Comparison of ENCODE assay signal across 23 mouse cellular contexts in the genomic region with DNA sequence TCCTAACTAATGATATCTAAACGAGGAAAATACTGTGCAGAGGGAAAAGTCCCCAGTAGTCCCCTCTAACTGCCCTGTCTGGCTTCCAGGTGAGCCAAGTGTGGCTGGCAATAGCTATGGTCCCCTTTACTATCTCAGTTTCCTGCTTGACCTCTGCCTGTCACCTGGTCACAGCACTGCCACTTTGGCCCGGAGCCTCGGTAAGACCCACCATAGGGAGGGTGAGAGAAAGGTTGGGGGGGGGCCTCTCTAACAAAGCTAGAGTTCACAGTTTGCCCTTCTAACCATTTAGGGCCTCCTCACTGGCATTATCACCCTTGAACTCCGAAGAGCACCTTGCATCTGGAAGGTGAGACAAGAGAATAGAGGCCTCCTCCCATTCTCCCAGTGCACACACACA. TPM values are rescaled to one million over a fixed set of nuclear protein-coding genes. Genes with fewer than 3 reads are reported as not detected.
A peak's percentile ranks its signal among the peaks of the same experiment; 100 is the strongest.
DNase-seq lines count a peak whose midpoint lies in the region; ATAC-seq and TF ChIP-seq lines count a peak whose summit lies in the region.
"Had no signal": no experiment of that assay in that cellular context is flagged by ENCODE, and none has a peak within 500 bp of the region (broad histone marks: within the 10 kb centered on the region; RNA-seq: fewer than 3 reads in every experiment).

No protein-coding gene starts in this region.

- no peaks in the 10 kb centered on the region for H3K36me3 ChIP-seq in midbrain, embryonic 11.5 days (ENCODE audit: control insufficient read depth, insufficient read depth, low read length)
- peaks cover 4% of the 10 kb centered on the region; the same call in 1 of the 2 replicates for H3K36me3 ChIP-seq in midbrain, embryonic 10.5 days
- H3K36me3 ChIP-seq in embryonic facial prominence, embryonic 10.5 days (replicated peaks), result peaks cover 5% of the 10 kb centered on the region; the same call in 1 of the 2 replicates
- H3K36me3 ChIP-seq in small intestine, adult 2 months (ENCODE audit: control insufficient read depth, insufficient read depth, low read length), result no peaks in the 10 kb centered on the region
- H3K36me3 ChIP-seq: embryonic facial prominence, embryonic 15.5 days; hindbrain, embryonic 15.5 days; limb, embryonic 12.5 days; midbrain, embryonic 12.5 days; neural tube, embryonic 15.5 days had no signal

- H3K9me3 ChIP-seq in midbrain, embryonic 11.5 days (ENCODE audit: control insufficient read depth, low read length), result no peaks in the 10 kb centered on the region
- no peaks in the 10 kb centered on the region for H3K9me3 ChIP-seq in midbrain, embryonic 10.5 days (replicated peaks)
- H3K9me3 ChIP-seq in embryonic facial prominence, embryonic 10.5 days, result no peaks in the 10 kb centered on the region
- H3K9me3 ChIP-seq: embryonic facial prominence, embryonic 15.5 days; hindbrain, embryonic 15.5 days; limb, embryonic 12.5 days; midbrain, embryonic 12.5 days; neural tube, embryonic 15.5 days had no signal

- DNase-seq in cerebellum, adult 9-11 months, result peak; percentile 55
- no peak for DNase-seq in cerebellum, postnatal 14 days
- peak; percentile 69 for DNase-seq in midbrain, embryonic 11.5 days (ENCODE audit: low spot score, missing footprints)
- DNase-seq in midbrain, embryonic 10.5 days (ENCODE audit: low spot score), result no peak
- DNase-seq in embryonic facial prominence, embryonic 10.5 days (ENCODE audit: low spot score), result no peak
- DNase-seq in kidney, postnatal 4 days, result no peak
- DNase-seq: adrenal gland, postnatal 10 days; gastrocnemius, postnatal 14 days; heart, postnatal 36 days; lung, postnatal 10 days; right cerebral cortex, adult 18-20 months had no signal

- no peaks in the 10 kb centered on the region for H3K27me3 ChIP-seq in midbrain, embryonic 11.5 days (ENCODE audit: control insufficient read depth, insufficient read depth, low read length)
- H3K27me3 ChIP-seq in midbrain, embryonic 10.5 days (ENCODE audit: low read depth, poor library complexity, severe bottlenecking), result no peaks in the 10 kb centered on the region
- no peaks in the 10 kb centered on the region for H3K27me3 ChIP-seq in embryonic facial prominence, embryonic 10.5 days (replicated peaks; ENCODE audit: low read depth, poor library complexity, severe bottlenecking)
- no peaks in the 10 kb centered on the region for H3K27me3 ChIP-seq in small intestine, adult 2 months (ENCODE audit: control insufficient read depth, insufficient read depth, low read length)
- H3K27me3 ChIP-seq: embryonic facial prominence, embryonic 15.5 days; hindbrain, embryonic 15.5 days; limb, embryonic 12.5 days; midbrain, embryonic 12.5 days; neural tube, embryonic 15.5 days had no signal

- no peak overlapping the region for H3K4me3 ChIP-seq in midbrain, embryonic 11.5 days (ENCODE audit: low read depth, low read length)
- H3K4me3 ChIP-seq in midbrain, embryonic 10.5 days, result no peak overlapping the region
- 0 out of 2 replicates have a peak overlapping the region, but pooled peaks have one; percentile 1 for H3K4me3 ChIP-seq in embryonic facial prominence, embryonic 10.5 days
- H3K4me3 ChIP-seq in small intestine, adult 2 months (ENCODE audit: low read depth, low read length), result peak overlapping the region; percentile 44
- H3K4me3 ChIP-seq: embryonic facial prominence, embryonic 15.5 days; hindbrain, embryonic 15.5 days; limb, embryonic 12.5 days; neural tube, embryonic 15.5 days had no signal

- H3K4me1 ChIP-seq in midbrain, embryonic 11.5 days (ENCODE audit: control insufficient read depth, insufficient read depth, low read length), result peaks cover 40% of the 10 kb centered on the region
- peaks cover 80% of the 10 kb centered on the region for H3K4me1 ChIP-seq in midbrain, embryonic 10.5 days
- H3K4me1 ChIP-seq in embryonic facial prominence, embryonic 10.5 days, result peaks cover 74% of the 10 kb centered on the region
- peaks cover 17% of the 10 kb centered on the region for H3K4me1 ChIP-seq in small intestine, adult 2 months (ENCODE audit: control insufficient read depth, insufficient read depth, insufficient read length, low read length)

- no peak overlapping the region for H3K27ac ChIP-seq in midbrain, embryonic 11.5 days (ENCODE audit: low read depth, low read length)
- no peak overlapping the region for H3K27ac ChIP-seq in midbrain, embryonic 10.5 days (replicated peaks)
- H3K27ac ChIP-seq in embryonic facial prominence, embryonic 10.5 days (replicated peaks), result 0 out of 2 replicates have a peak overlapping the region, but pooled peaks have one; percentile 35
- peak overlapping the region; percentile 93 for H3K27ac ChIP-seq in small intestine, adult 2 months (ENCODE audit: insufficient read depth, low read depth, low read length)
- H3K27ac ChIP-seq: embryonic facial prominence, embryonic 15.5 days; hindbrain, embryonic 15.5 days; limb, embryonic 12.5 days had no signal

- no peak for ATAC-seq in midbrain, embryonic 11.5 days (ENCODE audit: low FRiP score)
- ATAC-seq: forebrain, embryonic 16.5 days had no signal

- no peak overlapping the region for H3K4me2 ChIP-seq in midbrain, embryonic 11.5 days
- H3K4me2 ChIP-seq: embryonic facial prominence, embryonic 15.5 days; hindbrain, embryonic 15.5 days; limb, embryonic 12.5 days; neural tube, embryonic 15.5 days had no signal

- 77% methylated on average over 4 of the region's 4 CpGs for WGBS in midbrain, embryonic 11.5 days
- WGBS in midbrain, embryonic 10.5 days, result 86% methylated on average over 4 of the region's 4 CpGs
- 79% methylated on average over 4 of the region's 4 CpGs for WGBS in embryonic facial prominence, embryonic 10.5 days
- WGBS in small intestine, adult 2 months, result 30% methylated on average over 4 of the region's 4 CpGs

- TF ChIP-seq POLR2A in small intestine, adult 2 months (IDR thresholded peaks at IDR 0.05; ENCODE audit: low read depth, low read length), result no peak

- H3K9ac ChIP-seq in midbrain, embryonic 11.5 days (ENCODE audit: low read length), result no peak overlapping the region
- H3K9ac ChIP-seq: embryonic facial prominence, embryonic 15.5 days; hindbrain, embryonic 15.5 days had no signal

- no peak for TF ChIP-seq CTCF in small intestine, adult 2 months (IDR thresholded peaks at IDR 0.05; ENCODE audit: extremely low read depth, insufficient read length, insufficient replicate concordance, low read depth, low read length)

RNA-seq across cellular contexts. Expression of a gene that starts 2.2 kb away (rescaled TPM):
- polyA plus RNA-seq in midbrain, embryonic 11.5 days (2014; fragmentation: Nextera tagmentation; extraction: Ambion mirVana), result 1.0 and 1.5 TPM in 2 replicates
- polyA plus RNA-seq in midbrain, embryonic 10.5 days (2016; fragmentation: Nextera tagmentation; extraction: Ambion mirVana), result 0.67 and 1.2 TPM in 2 replicates
- polyA plus RNA-seq in embryonic facial prominence, embryonic 10.5 days (2016; fragmentation: Nextera tagmentation; extraction: Ambion mirVana), result 0.65 and 0.72 TPM in 2 replicates
- 53.4 and 91.5 TPM in 2 replicates for polyA plus RNA-seq in small intestine, adult 2 months (2012; rRNA removed)

RNA-seq across cellular contexts. Expression of a gene that starts 2.9 kb away (rescaled TPM):
- polyA plus RNA-seq in midbrain, embryonic 11.5 days (2014; fragmentation: Nextera tagmentation; extraction: Ambion mirVana), result 91.9 and 110 TPM in 2 replicates
- polyA plus RNA-seq in midbrain, embryonic 10.5 days (2016; fragmentation: Nextera tagmentation; extraction: Ambion mirVana), result 89.4 and 96.6 TPM in 2 replicates
- 57.5 and 63.2 TPM in 2 replicates for polyA plus RNA-seq in embryonic facial prominence, embryonic 10.5 days (2016; fragmentation: Nextera tagmentation; extraction: Ambion mirVana)
- 37.9 and 72.7 TPM in 2 replicates for polyA plus RNA-seq in small intestine, adult 2 months (2012; rRNA removed)

RNA-seq across cellular contexts. Expression of a gene that starts 24.6 kb away (rescaled TPM):
- polyA plus RNA-seq in midbrain, embryonic 11.5 days (2014; fragmentation: Nextera tagmentation; extraction: Ambion mirVana), result not detected in 2 replicates
- not detected in 2 replicates for polyA plus RNA-seq in midbrain, embryonic 10.5 days (2016; fragmentation: Nextera tagmentation; extraction: Ambion mirVana)
- not detected in 2 replicates for polyA plus RNA-seq in embryonic facial prominence, embryonic 10.5 days (2016; fragmentation: Nextera tagmentation; extraction: Ambion mirVana)
- polyA plus RNA-seq in small intestine, adult 2 months (2012; rRNA removed), result not detected in 2 replicates
- polyA plus RNA-seq: forebrain, embryonic 16.5 days; heart, embryonic 14.5 days; intestine, embryonic 14.5 days; kidney, embryonic 14.5 days; limb, embryonic 12.5 days; liver, embryonic 16.5 days; midbrain, embryonic 12.5 days; neural tube, embryonic 15.5 days; stomach, embryonic 16.5 days had no signal

RNA-seq across cellular contexts. Expression of a gene that starts 33.1 kb away (rescaled TPM):
- 50.4 and 52.8 TPM in 2 replicates for polyA plus RNA-seq in midbrain, embryonic 11.5 days (2014; fragmentation: Nextera tagmentation; extraction: Ambion mirVana)
- polyA plus RNA-seq in midbrain, embryonic 10.5 days (2016; fragmentation: Nextera tagmentation; extraction: Ambion mirVana), result 85.4 and 99.8 TPM in 2 replicates
- polyA plus RNA-seq in embryonic facial prominence, embryonic 10.5 days (2016; fragmentation: Nextera tagmentation; extraction: Ambion mirVana), result 151 and 163 TPM in 2 replicates
- 12.7 and 19.1 TPM in 2 replicates for polyA plus RNA-seq in small intestine, adult 2 months (2012; rRNA removed)

Comparison
In these comparisons a context has a peak if more than half of its experiments do, and no peak if none do; other contexts are left out.
1. DNase-seq: peak in cerebellum, adult 9-11 months (single experiment) and midbrain, embryonic 11.5 days (single experiment); none in cerebellum, postnatal 14 days (0 of 2), midbrain, embryonic 10.5 days (single experiment), embryonic facial prominence, embryonic 10.5 days (single experiment) and kidney, postnatal 4 days (0 of 2).
2. H3K27ac ChIP-seq: peak in embryonic facial prominence, embryonic 10.5 days (single experiment) and small intestine, adult 2 months (single experiment); none in midbrain, embryonic 11.5 days (single experiment) and midbrain, embryonic 10.5 days (single experiment).
3. H3K4me3 ChIP-seq: peak in embryonic facial prominence, embryonic 10.5 days (single experiment) and small intestine, adult 2 months (single experiment); none in midbrain, embryonic 11.5 days (single experiment) and midbrain, embryonic 10.5 days (single experiment).
4. RNA of a gene that starts 2.2 kb away (polyA plus RNA-seq): 53.4 to 91.5 TPM in small intestine, adult 2 months; 1.0 to 1.5 TPM in midbrain, embryonic 11.5 days, 0.67 to 1.2 TPM in midbrain, embryonic 10.5 days and 0.65 to 0.72 TPM in embryonic facial prominence, embryonic 10.5 days; every median in the first group is over 10 times any median in the second.